Mouse (Mus musculus): ENCODE results near the gene Taar7f. TPM values are rescaled to one million over a fixed set of nuclear protein-coding genes. Genes with fewer than 3 reads are reported as not detected.

Taar7f gene
- polyA plus RNA-seq (2011; ENCODE audit: insufficient read length, low read depth, missing spikeins), result not detected in 2 replicates

DNA sequence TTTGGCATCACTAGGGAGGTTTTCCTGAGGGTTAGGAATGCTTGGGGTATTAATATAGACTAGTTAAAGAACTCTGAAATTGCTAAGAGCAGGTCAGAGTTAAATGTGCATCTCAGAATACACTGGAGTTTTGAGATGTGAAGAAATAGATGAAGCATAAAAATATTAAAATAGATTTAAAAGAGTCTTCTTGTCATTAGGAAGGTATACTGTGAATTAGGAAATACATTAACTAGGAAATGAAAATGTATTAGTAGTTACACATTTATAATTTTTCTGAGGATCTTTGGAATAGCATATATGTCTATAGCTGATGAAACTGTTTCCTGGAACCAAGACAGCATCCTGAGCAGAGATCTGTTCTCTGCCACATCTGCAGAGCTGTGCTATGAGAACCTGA lies at the start of gene Taar7f:
TSS of gene Taar7f (plus strand) at position 301 of the 400 bp plus-strand sequence.
- Histone ChIP-seq H3K27ac (ENCODE audit: insufficient read depth, low read length) (no peak within 1 kb of the TSS), H3K4me1 (ENCODE audit: control insufficient read depth, insufficient read depth, low read length) (no peaks in the 10 kb centered on the region), H3K4me3 (ENCODE audit: insufficient read depth, low read length) (no peak within 1 kb of the TSS)
- TF ChIP-seq CTCF (IDR thresholded peaks at IDR 0.05; ENCODE audit: borderline replicate concordance, insufficient read depth, low read length) (no peak), POLR2A (IDR thresholded peaks at IDR 0.05; ENCODE audit: low read depth, low read length) (no peak)

DNA sequence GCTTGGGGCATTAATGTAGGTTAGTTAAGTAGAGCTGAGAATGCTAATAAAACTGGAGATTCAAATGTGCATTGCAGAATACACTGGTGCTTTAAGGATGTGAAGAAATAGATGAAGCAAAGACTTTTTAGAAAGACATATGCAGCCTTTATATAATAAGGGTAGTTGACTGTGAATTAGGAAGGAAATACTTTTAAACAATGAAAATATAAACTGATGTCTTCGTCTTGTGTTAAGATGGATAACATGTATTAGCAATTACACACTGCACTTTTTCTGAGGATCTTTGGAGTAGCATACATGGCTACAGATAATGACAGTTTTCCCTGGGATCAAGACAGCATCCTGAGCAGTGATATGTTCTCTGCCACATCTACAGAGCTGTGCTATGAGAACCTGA lies 49.7 kb upstream of the Taar7f start, which contains the start of gene Taar7b:
TSS of gene Taar7b (plus strand) at position 301 of the 400 bp plus-strand sequence.
- Histone ChIP-seq H3K4me1 (ENCODE audit: control insufficient read depth, insufficient read depth, low read length) (no peaks in the 10 kb centered on the region), H3K27ac (ENCODE audit: insufficient read depth, low read length) (no peak within 1 kb of the TSS), H3K4me3 (ENCODE audit: insufficient read depth, low read length) (no peak within 1 kb of the TSS)
- TF ChIP-seq CTCF (IDR thresholded peaks at IDR 0.05; ENCODE audit: borderline replicate concordance, insufficient read depth, low read length), result no peak

DNA sequence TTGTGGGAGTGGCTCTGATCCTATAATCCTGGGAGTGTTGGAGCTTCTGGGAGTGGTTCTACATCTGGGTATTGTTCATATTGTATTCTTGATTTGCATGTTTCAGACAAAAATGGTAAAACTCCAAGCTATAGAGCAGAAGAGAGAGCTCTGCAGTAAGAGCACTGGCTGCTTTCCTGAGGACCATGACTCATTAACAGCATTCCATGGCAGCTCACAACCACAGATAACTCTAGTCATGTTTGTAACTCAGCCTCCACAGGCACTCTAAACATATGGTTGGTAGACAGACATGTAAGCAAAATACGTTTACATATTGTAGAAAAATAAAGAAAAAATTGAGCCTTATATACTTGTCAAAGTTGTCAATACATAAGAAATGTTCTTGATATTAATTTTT lies 42.9 kb upstream of the Taar7f start:
- no peaks in the 10 kb centered on the region for H3K4me1 ChIP-seq (ENCODE audit: control insufficient read depth, insufficient read depth, low read length)
- no peak overlapping the region for H3K27ac ChIP-seq (ENCODE audit: insufficient read depth, low read length)
- H3K4me3 ChIP-seq (ENCODE audit: insufficient read depth, low read length), result no peak overlapping the region
- TF ChIP-seq CTCF (IDR thresholded peaks at IDR 0.05; ENCODE audit: borderline replicate concordance, insufficient read depth, low read length) (no peak), POLR2A (IDR thresholded peaks at IDR 0.05; ENCODE audit: low read depth, low read length) (no peak)

DNA sequence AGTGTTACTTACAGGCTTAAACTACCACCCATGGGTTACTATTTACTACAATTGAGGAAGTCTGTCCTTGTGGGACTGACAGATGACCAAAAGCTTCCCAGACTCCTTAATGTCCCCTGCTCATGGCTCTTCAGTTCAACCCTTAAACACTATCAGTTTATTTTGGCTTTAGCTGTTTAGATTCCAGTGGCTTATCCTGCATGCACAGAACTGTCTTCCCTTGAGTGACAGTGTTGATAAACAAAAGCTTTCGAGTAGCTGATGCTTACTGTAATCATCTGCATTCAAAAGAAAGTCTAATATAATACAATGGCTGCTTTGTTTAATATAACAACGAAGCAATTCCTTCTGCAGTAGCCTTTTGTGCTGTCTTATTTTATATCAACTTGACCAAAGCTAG lies 42.3 kb upstream of the Taar7f start:
- Histone ChIP-seq H3K27ac (ENCODE audit: insufficient read depth, low read length) (no peak overlapping the region), H3K4me3 (ENCODE audit: insufficient read depth, low read length) (no peak overlapping the region), H3K4me1 (ENCODE audit: control insufficient read depth, insufficient read depth, low read length) (no peaks in the 10 kb centered on the region)
- TF ChIP-seq POLR2A (IDR thresholded peaks at IDR 0.05; ENCODE audit: low read depth, low read length) (no peak), CTCF (IDR thresholded peaks at IDR 0.05; ENCODE audit: borderline replicate concordance, insufficient read depth, low read length) (no peak)

DNA sequence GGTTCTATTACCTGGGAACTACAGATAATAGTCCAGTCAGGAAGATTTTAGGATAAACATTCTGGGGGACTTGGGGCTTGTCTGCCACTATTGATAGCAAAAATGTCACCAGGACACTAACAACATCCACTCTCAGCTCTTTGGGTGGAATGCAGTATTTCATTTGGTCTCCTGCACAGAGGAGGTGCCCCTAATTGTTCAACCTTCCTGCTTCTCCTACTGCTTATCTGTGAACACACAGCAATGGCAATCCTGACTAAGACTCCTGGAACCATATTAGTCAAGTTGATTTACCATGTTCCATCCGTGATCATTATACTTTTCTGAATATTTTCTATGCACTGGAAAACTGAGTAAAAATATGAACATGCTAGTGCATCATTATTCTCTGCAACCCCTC lies 41.2 kb upstream of the Taar7f start:
- Histone ChIP-seq H3K4me3 (ENCODE audit: insufficient read depth, low read length) (no peak overlapping the region), H3K4me1 (ENCODE audit: control insufficient read depth, insufficient read depth, low read length) (no peaks in the 10 kb centered on the region), H3K27ac (ENCODE audit: insufficient read depth, low read length) (no peak overlapping the region)
- TF ChIP-seq POLR2A (IDR thresholded peaks at IDR 0.05; ENCODE audit: low read depth, low read length) (no peak), CTCF (IDR thresholded peaks at IDR 0.05; ENCODE audit: borderline replicate concordance, insufficient read depth, low read length) (no peak)

DNA sequence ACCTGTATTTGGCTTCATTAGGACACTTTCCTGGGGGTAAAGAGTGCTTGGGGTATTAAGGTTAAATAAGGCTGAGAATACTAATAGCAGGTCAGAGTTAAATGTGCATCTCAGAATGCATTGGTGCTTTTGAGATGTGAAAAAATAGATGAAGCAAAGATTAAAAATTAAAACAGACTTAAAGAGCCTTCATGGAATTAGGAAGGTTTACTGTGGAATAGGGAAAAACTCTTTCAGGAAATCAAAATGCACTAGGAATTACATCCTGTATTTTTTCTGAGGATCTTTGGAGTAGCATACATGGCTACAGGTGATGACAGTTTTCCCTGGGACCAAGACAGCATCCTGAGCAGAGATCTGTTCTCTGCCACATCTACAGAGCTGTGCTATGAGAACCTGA lies 22.4 kb upstream of the Taar7f start, which contains the start of gene Taar7d:
TSS of gene Taar7d (plus strand) at position 301 of the 400 bp plus-strand sequence.
- TF ChIP-seq POLR2A (IDR thresholded peaks at IDR 0.05; ENCODE audit: low read depth, low read length) (no peak), CTCF (IDR thresholded peaks at IDR 0.05; ENCODE audit: borderline replicate concordance, insufficient read depth, low read length) (no peak)
- H3K4me1 ChIP-seq (ENCODE audit: control insufficient read depth, insufficient read depth, low read length), result no peaks in the 10 kb centered on the region
- no peak within 1 kb of the TSS for H3K27ac ChIP-seq (ENCODE audit: insufficient read depth, low read length)
- H3K4me3 ChIP-seq (ENCODE audit: insufficient read depth, low read length), result no peak within 1 kb of the TSS

DNA sequence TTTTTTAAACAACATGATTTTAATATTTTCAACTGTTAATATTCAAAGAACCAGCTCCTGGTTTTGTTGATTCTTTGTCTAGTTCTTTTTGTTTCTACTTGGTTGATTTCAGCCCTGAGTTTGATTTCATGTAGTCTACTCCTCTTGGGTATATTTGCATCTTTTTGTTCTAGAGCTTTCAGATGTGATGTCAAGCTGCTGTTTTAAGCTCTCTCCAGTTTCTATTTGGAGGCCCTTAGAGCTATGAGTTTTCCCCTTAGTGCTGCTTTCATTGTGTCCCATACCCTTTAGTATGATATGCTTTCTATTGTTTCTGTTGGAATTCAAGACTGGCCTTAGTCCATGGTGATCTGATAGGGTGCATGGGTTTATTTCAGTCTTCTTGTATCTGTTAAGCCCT lies 18.0 kb upstream of the Taar7f start:
- Histone ChIP-seq H3K4me1 (ENCODE audit: control insufficient read depth, insufficient read depth, low read length) (no peaks in the 10 kb centered on the region), H3K27ac (ENCODE audit: insufficient read depth, low read length) (no peak overlapping the region), H3K4me3 (ENCODE audit: insufficient read depth, low read length) (no peak overlapping the region)
- TF ChIP-seq CTCF (IDR thresholded peaks at IDR 0.05; ENCODE audit: borderline replicate concordance, insufficient read depth, low read length) (no peak), POLR2A (IDR thresholded peaks at IDR 0.05; ENCODE audit: low read depth, low read length) (no peak)

DNA sequence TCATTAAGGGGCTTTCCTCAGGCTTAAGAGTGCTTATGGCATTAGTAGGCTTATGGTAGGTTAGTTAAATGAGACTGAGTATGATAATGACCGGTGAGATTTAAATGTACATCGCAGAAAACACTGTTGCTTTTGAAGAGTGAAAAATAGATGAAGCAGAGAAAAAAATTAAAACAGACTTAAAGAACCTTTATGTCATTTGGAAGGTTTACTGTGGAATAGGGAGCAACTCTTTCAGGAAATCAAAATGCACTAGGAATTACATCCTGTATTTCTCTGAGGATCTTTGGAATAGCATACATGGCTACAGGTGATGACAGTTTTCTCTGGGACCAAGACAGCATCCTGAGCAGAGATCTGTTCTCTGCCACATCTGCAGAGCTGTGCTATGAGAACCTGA lies 12.0 kb upstream of the Taar7f start, which contains the start of gene Taar7e:
TSS of gene Taar7e (plus strand) at position 301 of the 400 bp plus-strand sequence.
- no peak for TF ChIP-seq POLR2A (IDR thresholded peaks at IDR 0.05; ENCODE audit: low read depth, low read length)
- TF ChIP-seq CTCF (IDR thresholded peaks at IDR 0.05; ENCODE audit: borderline replicate concordance, insufficient read depth, low read length), result no peak
- Histone ChIP-seq H3K27ac (ENCODE audit: insufficient read depth, low read length) (no peak within 1 kb of the TSS), H3K4me1 (ENCODE audit: control insufficient read depth, insufficient read depth, low read length) (no peaks in the 10 kb centered on the region), H3K4me3 (ENCODE audit: insufficient read depth, low read length) (no peak within 1 kb of the TSS)

DNA sequence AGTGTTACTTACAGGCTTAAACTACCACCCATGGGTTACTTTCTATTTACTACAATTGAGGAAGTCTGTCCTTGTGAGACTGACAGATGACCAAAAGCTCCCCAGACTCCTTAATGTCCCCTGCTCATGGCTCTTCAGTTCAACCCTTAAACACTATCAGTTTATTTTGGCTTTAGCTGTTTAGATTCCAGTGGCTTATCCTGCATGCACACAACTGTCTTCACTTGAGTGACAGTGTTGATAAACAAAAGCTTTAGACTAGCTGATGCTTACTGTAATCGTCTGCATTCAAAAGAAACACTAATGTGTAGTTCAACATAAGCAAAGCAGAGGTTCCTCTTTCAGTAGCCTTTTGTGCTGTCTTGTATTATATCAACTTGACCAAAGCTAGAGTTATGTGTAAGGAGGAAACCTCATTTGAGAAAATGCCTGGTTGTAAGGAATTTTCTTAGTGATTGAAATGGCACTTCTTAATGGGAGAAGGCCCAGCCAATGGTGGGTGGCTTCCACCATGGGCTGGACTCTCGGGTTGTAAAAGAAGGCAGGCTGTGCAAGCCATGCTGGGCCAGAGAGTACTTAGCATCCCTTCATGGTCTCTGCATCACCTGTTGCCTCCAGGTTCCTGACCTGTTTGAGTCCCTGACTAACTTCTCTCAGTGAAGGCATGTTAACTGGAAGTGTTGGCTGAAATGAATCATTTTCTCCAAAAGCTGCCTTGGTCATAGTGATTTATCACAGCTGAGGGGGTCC lies 9.0 kb upstream of the Taar7f start:
- H3K4me3 ChIP-seq (ENCODE audit: insufficient read depth, low read length), result no peak overlapping the region
- no peaks in the 10 kb centered on the region for H3K4me1 ChIP-seq (ENCODE audit: control insufficient read depth, insufficient read depth, low read length)
- H3K27ac ChIP-seq (ENCODE audit: insufficient read depth, low read length), result no peak overlapping the region
- TF ChIP-seq CTCF (IDR thresholded peaks at IDR 0.05; ENCODE audit: borderline replicate concordance, insufficient read depth, low read length) (no peak), POLR2A (IDR thresholded peaks at IDR 0.05; ENCODE audit: low read depth, low read length) (no peak)

DNA sequence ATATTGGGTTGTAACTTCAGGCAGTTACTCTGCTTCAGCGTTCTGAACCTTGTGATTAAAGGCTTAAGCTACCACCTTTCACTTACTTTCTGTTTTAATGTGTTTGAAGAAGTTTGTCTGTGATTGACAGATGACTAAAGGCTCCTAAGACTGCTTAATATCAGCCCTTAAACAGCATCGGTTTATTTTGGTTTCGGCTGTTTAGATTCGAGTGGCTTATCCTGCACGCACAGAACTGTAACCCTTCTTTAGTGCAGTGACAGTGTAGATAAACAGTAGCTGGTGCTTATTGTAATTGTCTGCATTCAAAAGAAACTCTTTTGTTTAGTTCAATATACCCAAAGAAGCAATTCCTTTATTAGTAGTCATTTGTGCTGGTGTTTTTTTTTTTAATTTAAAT lies 2.7 kb downstream of the Taar7f start:
- TF ChIP-seq CTCF (IDR thresholded peaks at IDR 0.05; ENCODE audit: borderline replicate concordance, insufficient read depth, low read length) (no peak), POLR2A (IDR thresholded peaks at IDR 0.05; ENCODE audit: low read depth, low read length) (no peak)
- Histone ChIP-seq H3K27ac (ENCODE audit: insufficient read depth, low read length) (no peak overlapping the region), H3K4me3 (ENCODE audit: insufficient read depth, low read length) (no peak overlapping the region), H3K4me1 (ENCODE audit: control insufficient read depth, insufficient read depth, low read length) (no peaks in the 10 kb centered on the region)
